Mouse (Mus musculus) ovary, postnatal 10 days (tissue): ENCODE data around the gene Wipf2.
"Not testable (repeated sequence)": the region's sequence is repeated elsewhere in the genome, so short reads cannot be mapped to it uniquely, and the experiment has no call there.

ENCODE experiments used
- DNase-seq: peaks from one replicate; pipeline ENCODE4 v3.0.0; 2022; ENCODE audit warnings: low spot score

The Wipf2 gene

GRCm38 (mm10) chr11:98863028-98863750 lies at the start of gene Wipf2:
Gene Wipf2 (plus strand): TSS chr11:98863638.
- DNase-seq: peak; percentile 92

GRCm38 (mm10) chr11:98816706-98817239 lies 46.7 kb upstream of the Wipf2 start:
- no peak for DNase-seq

GRCm38 (mm10) chr11:98820968-98821367 lies 42.5 kb upstream of the Wipf2 start:
- DNase-seq: no peak

GRCm38 (mm10) chr11:98826071-98826470 lies 37.4 kb upstream of the Wipf2 start:
- DNase-seq: not testable (repeated sequence)

GRCm38 (mm10) chr11:98827877-98828276 lies 35.6 kb upstream of the Wipf2 start:
- no peak for DNase-seq

- no peak for DNase-seq
Measured at GRCm38 (mm10) chr11:98829091-98829775, 34.2 kb upstream of the Wipf2 start.

- DNase-seq: no peak
Measured at GRCm38 (mm10) chr11:98829875-98830274, 33.6 kb upstream of the Wipf2 start.

GRCm38 (mm10) chr11:98835296-98835695 lies 28.1 kb upstream of the Wipf2 start:
- no peak for DNase-seq

- DNase-seq: no peak
Measured at GRCm38 (mm10) chr11:98835725-98836124, 27.7 kb upstream of the Wipf2 start.

- DNase-seq: no peak
Measured at GRCm38 (mm10) chr11:98836128-98836527, 27.3 kb upstream of the Wipf2 start.

- DNase-seq: peak; percentile 62
Measured at GRCm38 (mm10) chr11:98836651-98837141, 26.7 kb upstream of the Wipf2 start, which contains the start of gene Rapgefl1. Gene Rapgefl1 (plus strand): TSS chr11:98836785.

GRCm38 (mm10) chr11:98837231-98837704 lies 26.2 kb upstream of the Wipf2 start:
- no peak for DNase-seq

GRCm38 (mm10) chr11:98837917-98838316 lies 25.5 kb upstream of the Wipf2 start:
- DNase-seq: no peak

- no peak for DNase-seq
Measured at GRCm38 (mm10) chr11:98838512-98838911, 24.9 kb upstream of the Wipf2 start.

- DNase-seq: no peak
Measured at GRCm38 (mm10) chr11:98839402-98839801, 24.0 kb upstream of the Wipf2 start.

- no peak for DNase-seq
Measured at GRCm38 (mm10) chr11:98839897-98840296, 23.5 kb upstream of the Wipf2 start.

GRCm38 (mm10) chr11:98846016-98846415 lies 17.4 kb upstream of the Wipf2 start:
- DNase-seq: no peak

- no peak for DNase-seq
Measured at GRCm38 (mm10) chr11:98846865-98847604, 16.4 kb upstream of the Wipf2 start.

- DNase-seq: no peak
Measured at GRCm38 (mm10) chr11:98849196-98849894, 14.1 kb upstream of the Wipf2 start.

- DNase-seq: no peak
Measured at GRCm38 (mm10) chr11:98850100-98851093, 13.0 kb upstream of the Wipf2 start.
